Mouse (Mus musculus) G1E (cell line): ENCODE measurements around the gene Antxr1.

Source experiments
- CTCF ChIP-seq: IDR thresholded peaks from 2 replicates; pipeline ENCODE4 v1.5.1; 2012; ENCODE audit warnings: low read depth, low read length, inconsistent platforms, mixed read lengths
- GATA1 ChIP-seq: IDR thresholded peaks from 2 replicates; pipeline ENCODE4 v1.6.1; 2012; ENCODE audit warnings: borderline replicate concordance, low read length, inconsistent platforms, mixed read lengths
- GATA2 ChIP-seq: IDR thresholded peaks from 2 replicates; pipeline ENCODE4 v1.6.1; 2012; ENCODE audit warnings: low read depth, low read length, inconsistent platforms, borderline replicate concordance
- POLR2AphosphoS5 ChIP-seq: IDR thresholded peaks from 2 replicates; pipeline ENCODE4 v1.6.1; 2012; ENCODE audit warnings: low read depth, low read length, inconsistent platforms; ENCODE audit not compliant: insufficient replicate concordance

DNA sequence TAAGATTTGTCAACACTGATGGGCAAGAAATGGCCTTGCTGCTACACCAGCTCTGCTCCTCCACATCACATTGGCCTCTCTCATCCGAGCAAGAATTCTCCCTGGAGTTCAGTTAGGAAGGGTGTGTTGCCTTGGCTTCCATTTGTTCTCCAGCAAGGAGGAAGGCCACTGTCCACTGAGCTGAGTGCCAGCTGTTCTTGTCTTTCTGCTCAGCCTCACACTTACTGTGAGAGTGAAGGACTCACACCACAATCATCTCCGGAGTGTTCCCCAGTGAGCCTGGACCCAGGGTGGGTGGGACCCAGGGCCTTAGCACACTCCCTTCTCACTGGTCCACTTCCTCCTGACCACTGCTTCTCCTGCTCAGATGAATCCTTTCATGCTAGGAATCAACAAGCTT, 8.7 kb downstream of the Antxr1 start:
- no peak for TF ChIP-seq CTCF
- TF ChIP-seq GATA2 = no peak
- no peak for TF ChIP-seq GATA1
- no peak for TF ChIP-seq POLR2AphosphoS5
